Mouse (Mus musculus): Measurements from ENCODE around the gene Usp34. TPM values are rescaled to one million over a fixed set of nuclear protein-coding genes. Genes with fewer than 3 reads are reported as not detected.

The Usp34 gene
- total and polyA plus RNA-seq, 3 experiments: 30.4 to 36.6 (median 34.9) TPM

- no peaks in the 10 kb centered on the region for H3K27me3 ChIP-seq (ENCODE audit: control insufficient read depth in 1 of 2, insufficient read depth in 2 of 2, low read length in 2 of 2)
- no peak for DNase-seq (ENCODE audit: low read depth, low spot score)
- no peak overlapping the region for H3K9ac ChIP-seq (ENCODE audit: control insufficient read depth, low read depth, low read length, poor library complexity, severe bottlenecking)
- TF ChIP-seq ZC3H11A (IDR thresholded peaks at IDR 0.05; ENCODE audit: low read depth, low read length) (no peak), ZNF384 (IDR thresholded peaks at IDR 0.05; ENCODE audit: low read depth, low read length) (0 out of 2 replicates have a peak, but pooled peaks have one; percentile 28), RAD21 (IDR thresholded peaks at IDR 0.05; ENCODE audit: low read depth, low read length) (no peak)
- H3K9me3 ChIP-seq (replicated peaks; ENCODE audit: insufficient read depth, low read length): no peaks in the 10 kb centered on the region
- peaks cover 13% of the 10 kb centered on the region; the same call in 1 of the 2 replicates for H3K79me2 ChIP-seq (ENCODE audit: control insufficient read depth, insufficient read depth, low read length, poor library complexity)
- no peak overlapping the region for H3K4me3 ChIP-seq (ENCODE audit: control insufficient read depth in 1 of 2, insufficient read depth in 1 of 2, low read depth in 2 of 2, low read length in 2 of 2)
- peaks cover 13 to 32% of the 10 kb centered on the region in 2 experiments for H3K36me3 ChIP-seq (ENCODE audit: control insufficient read depth in 1 of 2, insufficient read depth in 2 of 2, low read length in 2 of 2)
- no peak overlapping the region for H3K27ac ChIP-seq (ENCODE audit: control insufficient read depth, low read depth, low read length)
- H3K4me1 ChIP-seq (ENCODE audit: control insufficient read depth in 1 of 2, insufficient read depth in 2 of 2, low read length in 2 of 2): peaks cover 9 to 12% of the 10 kb centered on the region in 2 experiments
These were observed 22.7 kb downstream of the Usp34 start for GRCm38 (mm10) chr11:23329413-23329812.

GRCm38 (mm10) chr11:23332136-23332535 is 25.4 kb downstream of the Usp34 start:
- Histone ChIP-seq H3K9ac (ENCODE audit: control insufficient read depth, low read depth, low read length, poor library complexity, severe bottlenecking) (no peak overlapping the region), H3K79me2 (ENCODE audit: control insufficient read depth, insufficient read depth, low read length, poor library complexity) (peaks cover 15% of the 10 kb centered on the region; the same call in 1 of the 2 replicates), H3K27me3 (ENCODE audit: control insufficient read depth in 1 of 2, insufficient read depth in 2 of 2, low read length in 2 of 2) (no peaks in the 10 kb centered on the region), H3K36me3 (ENCODE audit: control insufficient read depth in 1 of 2, insufficient read depth in 2 of 2, low read length in 2 of 2) (peaks cover 12 to 32% of the 10 kb centered on the region in 2 experiments), H3K9me3 (replicated peaks; ENCODE audit: insufficient read depth, low read length) (no peaks in the 10 kb centered on the region), H3K4me3 (ENCODE audit: control insufficient read depth in 1 of 2, insufficient read depth in 1 of 2, low read depth in 2 of 2, low read length in 2 of 2) (no peak overlapping the region), H3K27ac (ENCODE audit: control insufficient read depth, low read depth, low read length) (no peak overlapping the region), H3K4me1 (ENCODE audit: control insufficient read depth in 1 of 2, insufficient read depth in 2 of 2, low read length in 2 of 2) (peaks cover 9 to 12% of the 10 kb centered on the region in 2 experiments)
- peak; percentile 33; the same call in 1 of the 2 replicates for TF ChIP-seq ZMIZ1 (IDR thresholded peaks at IDR 0.05; ENCODE audit: low read depth, low read length)
- TF ChIP-seq MEF2A (IDR thresholded peaks at IDR 0.05; ENCODE audit: extremely low read depth, insufficient replicate concordance, low read depth, low read length, poor library complexity, severe bottlenecking): peak; percentile 53; the same call in 1 of the 2 replicates
- TF ChIP-seq BHLHE40 (IDR thresholded peaks at IDR 0.05; ENCODE audit: borderline replicate concordance, low read depth, low read length): no peak
- peak; percentile 48 for TF ChIP-seq GATA1 (IDR thresholded peaks at IDR 0.05; ENCODE audit: low read depth, low read length)
- TF ChIP-seq TBP (IDR thresholded peaks at IDR 0.05; ENCODE audit: low read depth, low read length): peak; percentile 99
- TF ChIP-seq POLR2AphosphoS2 (IDR thresholded peaks at IDR 0.05; ENCODE audit: low read length): peak; percentile 81
- TF ChIP-seq CTCF (IDR thresholded peaks at IDR 0.05 in 2 of 3, conservative IDR thresholded peaks at IDR 0.05 in 1 of 3; ENCODE audit: control insufficient read depth in 1 of 3, insufficient read depth in 1 of 3, low read depth in 2 of 3, low read length in 3 of 3, poor library complexity in 1 of 3, severe bottlenecking in 1 of 3): peak in 1 of 3 experiments; percentile 14; a peak in 1 of 6 replicates
- TF ChIP-seq MAFK (IDR thresholded peaks at IDR 0.05; ENCODE audit: borderline replicate concordance, low read depth, low read length): peak; percentile 83; the same call in 1 of the 2 replicates
- TF ChIP-seq MYC (IDR thresholded peaks at IDR 0.05; ENCODE audit: low read depth, low read length): peak; percentile 14; the same call in 1 of the 2 replicates
- TF ChIP-seq MYB (IDR thresholded peaks at IDR 0.05; ENCODE audit: low read depth, low read length): no peak
- no peak for TF ChIP-seq NELFE (IDR thresholded peaks at IDR 0.05; ENCODE audit: low read depth, low read length)
- no peak for TF ChIP-seq POLR2A (IDR thresholded peaks at IDR 0.05; ENCODE audit: control insufficient read depth in 1 of 2, insufficient read depth in 1 of 2, low read depth in 1 of 2, low read length in 2 of 2, poor library complexity in 1 of 2)
- peak; percentile 31; the same call in 1 of the 2 replicates for TF ChIP-seq SIN3A (IDR thresholded peaks at IDR 0.05; ENCODE audit: low read length)
- TF ChIP-seq ETS1 (IDR thresholded peaks at IDR 0.05; ENCODE audit: low read depth, low read length): peak; percentile 62; the same call in 1 of the 2 replicates
- TF ChIP-seq RCOR1 (IDR thresholded peaks at IDR 0.05; ENCODE audit: low read depth, low read length): 0 out of 2 replicates have a peak, but pooled peaks have one; percentile 38
- peak; percentile 77 for DNase-seq (ENCODE audit: low read depth, low spot score)

All from MEL (cell line).